Mouse (Mus musculus) megakaryocyte, adult 5-6 weeks (primary cell): ENCODE results near the gene Igsf9. TPM values are rescaled to one million over a fixed set of nuclear protein-coding genes. Genes with fewer than 3 reads are reported as not detected.

Experiments
- ATAC-seq: 2 replicates; pipeline ENCODE4 v1.8.0; 2016; ENCODE audit warnings: mild to moderate bottlenecking, inconsistent platforms; ENCODE audit not compliant: poor library complexity, severe bottlenecking
- total RNA-seq, 2 experiments: library from RNA; stranded (forward) in 1 of 2; stranded (reverse) in 1 of 2; fragments of 153-499, 151-499 nt in 1 of 2; fragments of 221-1000, 200-1000 nt in 1 of 2; gene quantifications; 2 replicates each; pipeline versions ENCODE4 v1.2.3 to v1.2.4; 2015 to 2017

Igsf9 gene
- total RNA-seq, 2 experiments from 2014 or later, result 0.20 TPM; not detected in 1

DNA sequence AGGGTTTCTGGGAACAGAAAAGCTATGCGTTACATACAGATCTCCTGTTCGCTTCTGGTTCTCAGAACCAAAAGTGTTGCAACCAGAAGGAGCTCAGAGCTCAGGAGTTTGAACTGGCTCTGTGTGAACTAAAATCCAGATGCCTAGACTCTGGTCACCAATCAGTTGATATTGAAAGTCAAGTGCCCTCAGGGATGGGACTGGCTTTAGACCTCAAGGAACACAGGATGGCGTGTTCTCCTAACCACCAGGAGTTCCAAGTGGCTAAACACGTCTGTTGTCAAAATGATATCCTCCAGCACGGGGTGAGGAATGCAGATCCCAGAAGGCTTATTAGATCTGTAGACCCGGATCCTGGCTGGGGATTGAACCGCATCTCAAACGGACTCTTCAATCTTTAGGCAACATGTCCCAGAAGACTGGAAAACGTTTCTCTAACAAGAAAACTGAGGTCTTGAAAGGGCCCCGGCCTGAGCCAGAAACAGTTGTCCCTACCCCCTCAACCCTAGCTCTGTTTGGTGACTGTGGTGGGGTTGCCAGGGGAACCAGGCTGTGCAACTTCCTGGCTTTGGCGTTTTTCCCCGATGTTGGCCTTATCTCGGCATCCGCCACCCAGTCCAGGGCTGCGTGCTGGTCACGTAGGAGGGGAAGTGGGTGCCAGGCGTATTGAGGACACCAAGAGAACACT, 32.1 kb downstream of the Igsf9 start:
- ATAC-seq, result peak; percentile 76

DNA sequence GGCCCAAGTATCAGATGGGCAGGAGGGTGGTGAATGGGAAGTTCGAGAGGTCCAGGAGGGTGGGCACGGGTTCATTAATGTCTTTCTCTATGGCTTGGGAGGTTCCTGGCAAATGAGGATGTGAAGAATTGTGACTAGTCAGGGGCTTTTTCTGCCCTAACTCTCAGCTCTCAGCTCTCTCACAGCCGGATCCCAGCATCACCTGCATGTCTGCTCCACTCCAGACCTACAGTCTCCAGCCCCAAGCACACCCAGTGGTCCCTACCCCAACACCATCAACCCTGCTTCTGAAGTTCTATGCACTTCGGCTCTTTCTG, 32.6 kb downstream of the Igsf9 start:
- ATAC-seq, result no peak

DNA sequence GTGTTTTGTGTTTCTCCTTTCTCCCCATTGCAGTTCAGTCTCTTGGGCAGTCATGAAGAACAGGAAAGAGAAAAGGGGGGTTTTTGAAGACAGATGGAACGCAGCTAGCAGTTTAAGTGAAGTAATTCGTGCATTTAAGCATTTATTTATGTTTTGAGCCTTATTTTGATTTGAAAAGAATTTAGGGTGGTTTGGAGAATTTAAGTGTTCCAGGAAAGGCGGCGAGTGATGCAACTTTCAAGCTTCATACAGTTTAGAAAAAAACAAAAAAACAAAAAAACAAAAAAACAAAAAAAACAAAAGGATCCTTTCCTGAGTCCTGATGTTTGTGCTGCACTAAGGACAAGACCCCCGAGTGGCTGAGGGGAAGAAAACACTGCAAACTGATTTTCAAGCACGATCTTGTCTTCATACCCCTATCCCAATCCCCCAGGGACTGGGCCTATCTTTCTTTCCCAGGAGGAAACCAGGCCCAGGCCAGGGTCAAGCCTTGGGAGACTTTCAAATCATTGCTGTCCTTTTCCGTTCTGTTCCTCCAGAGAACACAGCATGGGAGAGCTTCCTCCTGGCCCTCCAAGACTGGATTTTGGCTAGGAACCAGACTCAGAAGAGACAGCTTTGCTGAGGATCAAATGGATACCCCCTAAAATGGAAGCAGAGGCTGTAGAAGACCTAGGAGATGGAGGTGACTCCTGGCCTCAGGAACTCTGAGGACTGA, 33.1 kb downstream of the Igsf9 start:
- ATAC-seq, result no peak

DNA sequence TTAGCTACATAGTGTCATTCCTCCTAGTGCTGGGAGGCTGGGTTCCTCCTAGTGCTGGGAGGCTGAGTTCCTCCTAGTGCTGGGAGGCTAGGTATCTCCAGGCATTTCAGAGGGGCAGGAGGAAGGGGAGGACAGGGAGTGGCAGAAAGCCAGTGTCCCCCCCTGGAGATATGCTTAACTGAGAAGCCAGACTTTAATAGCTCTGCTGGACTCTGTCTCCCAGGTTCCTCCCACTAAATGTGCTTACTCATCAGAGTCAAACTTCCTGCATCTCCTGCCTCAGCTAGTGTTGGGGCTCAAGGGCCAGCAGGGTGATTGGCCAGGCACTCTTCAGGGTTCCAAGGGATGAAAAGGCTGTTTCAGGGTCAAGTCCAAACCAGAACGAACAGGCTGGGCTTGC, 33.8 kb downstream of the Igsf9 start:
- ATAC-seq, result peak; percentile 18

DNA sequence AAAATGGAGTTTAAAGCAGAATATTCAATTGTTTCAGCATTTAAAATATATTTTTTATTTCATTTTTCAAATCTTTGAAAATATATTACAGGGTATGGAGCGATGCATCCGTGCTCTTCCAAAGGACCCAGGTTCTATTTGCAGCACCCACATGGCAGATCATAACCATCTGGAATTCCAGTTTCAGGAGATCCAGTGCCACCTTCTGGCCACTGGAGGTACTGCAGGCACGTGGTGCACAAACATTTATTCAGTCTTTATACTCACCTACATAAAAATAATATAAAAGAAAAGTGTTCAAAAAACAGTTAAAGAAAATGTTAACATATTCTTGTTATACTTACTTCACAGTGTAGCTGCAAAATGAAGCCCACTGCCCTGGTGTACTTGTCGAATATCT, 36.4 kb downstream of the Igsf9 start:
- no peak for ATAC-seq

DNA sequence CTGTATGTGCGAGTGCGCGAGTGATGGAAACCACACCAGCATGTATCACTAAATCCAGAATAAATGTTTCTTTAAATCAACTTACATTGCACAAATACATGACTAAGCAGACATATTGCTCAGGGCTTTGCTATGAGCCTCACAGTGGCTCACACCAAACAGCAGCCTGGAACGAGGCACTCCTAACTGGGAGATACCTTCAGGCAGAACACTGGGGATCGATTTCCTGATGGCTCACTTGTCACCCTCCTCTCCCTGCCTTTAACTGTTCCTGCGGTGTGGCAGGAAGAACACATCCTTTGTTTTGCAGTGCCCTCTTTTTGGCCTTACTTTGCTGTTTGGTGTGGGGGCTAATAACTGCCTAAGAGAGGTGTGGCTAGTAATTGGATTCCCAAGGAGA, 38.1 kb downstream of the Igsf9 start:
- ATAC-seq, result no peak

DNA sequence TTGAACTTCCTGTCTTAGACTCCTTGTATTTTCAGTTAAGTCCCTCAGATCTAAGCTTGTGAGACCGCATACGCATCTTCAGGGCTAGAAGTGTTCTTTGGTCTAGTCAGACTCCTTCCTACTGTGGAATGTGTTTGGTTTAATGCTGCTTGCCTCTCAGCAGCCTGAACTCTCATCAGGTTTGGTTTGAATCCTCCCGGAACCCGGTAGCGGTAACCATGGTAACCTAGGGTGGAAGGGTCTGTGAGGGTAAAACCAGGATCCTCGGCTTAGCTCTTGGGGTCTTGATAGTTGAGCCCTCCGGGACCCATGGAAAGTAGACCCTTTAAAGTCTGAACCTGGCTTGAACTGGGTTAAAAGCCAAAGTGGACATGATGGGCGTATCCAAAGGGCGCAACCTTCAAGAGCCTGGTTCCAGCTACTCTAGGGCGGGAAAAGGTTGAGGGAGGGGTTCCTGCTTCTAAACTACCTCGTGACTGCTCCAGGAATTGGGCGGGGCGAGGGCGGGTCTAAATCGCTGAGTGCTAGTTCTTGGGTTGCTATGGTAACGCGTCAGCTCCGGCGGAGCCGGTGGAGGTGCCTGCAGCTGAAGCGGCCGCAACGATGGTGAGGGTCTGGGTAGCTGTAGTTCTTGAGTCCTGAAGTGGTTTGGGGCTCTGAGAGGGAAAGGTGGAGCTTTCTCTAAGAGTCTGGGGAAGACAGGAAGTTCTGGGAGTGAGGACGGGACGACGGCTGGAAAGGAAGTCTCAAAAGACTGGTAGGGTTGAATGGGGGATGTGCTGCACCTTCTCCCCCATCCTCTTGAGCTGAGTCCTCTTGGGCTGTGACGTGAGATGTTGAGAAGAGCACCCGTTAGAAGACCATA, 39.2 kb downstream of the Igsf9 start, which contains the start of gene Cfap45:
Cfap45 (plus strand) TSS at position 226 of the 865 bp plus-strand sequence.
- ATAC-seq, result peak; percentile 68

DNA sequence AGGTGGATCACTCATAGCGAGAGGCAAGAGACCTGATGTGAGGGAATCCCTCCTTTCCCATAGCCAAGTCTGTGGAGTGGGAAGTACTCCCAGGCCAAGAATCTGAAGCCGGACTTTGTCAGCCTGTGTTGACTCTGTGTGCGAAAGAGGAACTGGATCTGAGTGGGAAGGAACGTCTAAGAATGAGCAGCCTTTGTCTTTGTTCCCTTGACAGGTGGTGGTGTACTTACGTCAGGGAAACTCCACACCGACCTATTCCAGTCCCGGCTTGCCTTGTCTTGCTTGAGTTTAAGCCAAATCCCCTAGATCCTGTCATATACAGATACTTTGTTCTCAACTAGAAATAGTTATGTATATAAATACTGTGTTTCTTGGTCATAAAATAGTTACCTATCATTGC, 40.9 kb downstream of the Igsf9 start:
- peak; percentile 31 for ATAC-seq

DNA sequence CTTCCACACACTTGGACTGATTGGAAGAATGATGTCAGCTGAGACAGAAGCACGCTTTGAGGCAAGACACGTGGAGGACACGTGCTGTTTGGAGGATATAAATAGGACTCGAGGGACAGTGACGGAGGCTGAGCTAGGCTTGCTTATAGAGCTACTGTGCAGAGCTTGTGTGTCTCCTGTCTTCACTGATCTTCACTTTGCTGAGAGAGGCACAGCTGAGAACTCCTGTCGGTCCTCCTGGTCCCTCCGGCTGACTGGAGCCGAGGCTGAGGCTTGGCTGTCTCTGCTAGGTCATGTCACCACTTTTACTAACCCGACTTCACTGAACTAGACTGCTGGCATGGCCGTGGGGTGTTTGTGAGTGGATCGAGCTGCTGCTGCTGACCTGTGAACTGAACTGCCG, 42.1 kb downstream of the Igsf9 start:
- no peak for ATAC-seq

DNA sequence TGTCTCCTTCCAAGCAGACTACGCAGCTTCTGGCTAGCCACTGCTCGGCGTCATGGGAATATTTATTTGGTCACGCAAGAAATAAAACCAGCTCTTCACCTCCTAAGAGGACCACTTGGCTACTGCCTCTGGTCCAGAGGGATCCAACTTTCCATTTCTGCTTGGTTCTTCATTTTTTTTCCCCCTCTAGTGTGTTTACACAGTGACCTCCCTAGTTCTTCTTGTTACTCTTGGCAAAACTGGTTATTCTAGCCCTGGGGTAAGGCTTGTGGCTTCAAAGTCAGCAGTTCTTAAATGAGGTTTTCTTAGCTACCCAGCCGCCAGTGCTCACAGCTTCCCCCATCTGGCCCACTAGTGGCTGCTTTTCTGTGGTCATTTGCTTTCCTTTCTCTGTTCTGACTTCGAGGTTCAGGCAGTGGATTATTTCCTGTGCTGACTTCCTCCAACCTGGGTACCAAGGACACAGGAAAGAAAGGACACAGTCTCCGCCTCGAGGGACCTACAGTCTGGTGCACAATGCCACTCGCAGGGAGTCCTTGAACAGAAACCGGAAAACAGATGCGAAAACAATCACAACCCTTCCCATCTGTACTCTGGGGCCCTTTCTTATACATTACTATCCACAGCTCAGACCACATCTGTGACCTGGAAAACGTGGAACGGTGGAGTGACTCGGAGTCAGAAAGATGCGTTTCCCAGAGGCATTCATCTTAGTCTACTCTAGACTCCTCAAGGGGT, 43.6 kb downstream of the Igsf9 start:
- peak; percentile 25 for ATAC-seq

DNA sequence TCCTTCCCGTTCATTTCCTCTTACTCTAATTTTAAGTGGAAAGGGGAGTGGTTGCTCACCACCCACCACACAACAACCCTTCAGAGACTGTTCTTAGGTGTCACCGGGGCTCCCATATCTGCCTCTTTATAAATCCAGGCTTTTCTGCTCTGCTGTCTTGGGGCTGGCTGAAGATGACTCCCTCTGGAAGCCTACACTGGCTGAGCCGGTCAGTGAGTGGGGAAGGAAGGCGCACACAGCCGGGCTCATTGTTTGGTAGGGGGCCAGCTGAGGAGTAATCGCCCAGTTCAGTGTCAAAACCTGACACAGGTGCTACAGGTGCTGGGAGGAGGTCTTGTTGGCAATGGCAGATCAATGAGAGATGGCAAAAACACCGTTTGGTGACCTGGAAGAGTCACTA, 44.4 kb downstream of the Igsf9 start:
- ATAC-seq, result no peak

DNA sequence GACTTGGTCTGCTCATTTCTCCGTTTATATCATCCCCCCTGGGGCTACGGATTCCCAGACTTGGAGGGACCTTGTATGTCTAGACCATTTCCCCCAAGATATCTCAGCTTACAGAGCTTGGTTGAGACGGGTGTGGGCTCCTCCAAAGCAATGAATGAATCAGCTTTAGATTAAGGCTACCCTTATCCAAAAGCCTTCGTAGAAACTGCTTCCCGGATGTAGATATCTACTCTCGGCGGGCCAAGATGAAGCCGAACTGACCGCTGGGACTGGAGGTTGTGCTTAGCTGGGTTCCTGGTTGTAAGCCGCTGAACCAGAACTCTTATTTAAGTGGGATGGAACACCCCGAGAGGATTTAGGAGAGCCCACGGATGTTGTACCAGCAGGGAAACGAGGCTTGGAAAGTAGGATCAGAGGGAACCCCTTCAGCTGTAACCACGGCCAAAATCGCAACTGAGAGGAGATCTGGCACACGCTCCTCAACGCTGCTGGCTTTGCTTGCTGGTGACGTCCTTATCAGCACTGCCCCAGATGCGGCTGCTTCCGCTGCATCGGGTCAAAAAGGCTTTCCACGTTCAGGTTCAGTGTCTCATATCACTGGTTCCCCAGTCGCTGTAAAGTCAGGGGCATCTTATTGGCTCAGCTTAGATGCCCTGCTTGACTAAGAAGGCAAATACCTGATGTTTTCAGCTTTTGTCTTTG, 44.9 kb downstream of the Igsf9 start:
- peak; percentile 37 for ATAC-seq

DNA sequence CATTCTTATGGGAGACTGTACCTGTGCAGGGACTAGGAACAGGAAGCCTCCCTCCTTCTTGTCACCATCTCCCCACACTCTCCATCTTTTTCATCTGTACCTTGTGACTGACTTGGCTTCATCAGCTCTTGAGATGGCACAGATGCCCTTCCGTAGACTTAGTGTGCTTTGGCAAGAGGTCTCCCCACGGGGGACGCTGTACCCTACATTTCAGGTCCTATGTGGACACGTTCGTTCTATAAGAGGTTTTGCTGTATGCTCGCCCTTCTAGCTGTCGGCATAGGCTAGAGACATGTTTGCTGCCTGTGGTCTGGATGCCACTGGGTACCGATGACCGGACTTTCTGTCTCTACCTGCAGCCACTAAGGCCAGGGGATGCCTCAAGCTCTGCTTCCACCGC, 45.8 kb downstream of the Igsf9 start:
- no peak for ATAC-seq

DNA sequence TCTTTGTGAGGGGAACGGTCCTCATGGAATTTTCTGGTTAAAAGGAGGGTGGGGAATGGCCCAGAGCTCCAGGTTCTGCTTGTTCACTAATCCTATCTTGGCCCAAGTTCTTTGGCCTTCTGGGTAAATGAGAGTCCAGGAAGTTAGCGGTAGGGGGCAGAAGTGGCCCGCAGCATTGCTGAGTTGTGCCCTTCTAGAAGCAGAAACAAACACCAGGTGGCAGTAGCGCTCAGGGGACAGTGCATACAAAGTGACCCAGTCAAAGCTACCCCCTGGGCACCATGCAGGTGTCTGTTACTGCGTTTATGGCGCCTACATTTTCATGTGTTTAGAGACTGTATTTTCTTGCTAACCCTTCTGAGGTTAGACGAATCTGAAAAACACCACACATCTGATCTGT, 47.1 kb downstream of the Igsf9 start:
- peak; percentile 79 for ATAC-seq

DNA sequence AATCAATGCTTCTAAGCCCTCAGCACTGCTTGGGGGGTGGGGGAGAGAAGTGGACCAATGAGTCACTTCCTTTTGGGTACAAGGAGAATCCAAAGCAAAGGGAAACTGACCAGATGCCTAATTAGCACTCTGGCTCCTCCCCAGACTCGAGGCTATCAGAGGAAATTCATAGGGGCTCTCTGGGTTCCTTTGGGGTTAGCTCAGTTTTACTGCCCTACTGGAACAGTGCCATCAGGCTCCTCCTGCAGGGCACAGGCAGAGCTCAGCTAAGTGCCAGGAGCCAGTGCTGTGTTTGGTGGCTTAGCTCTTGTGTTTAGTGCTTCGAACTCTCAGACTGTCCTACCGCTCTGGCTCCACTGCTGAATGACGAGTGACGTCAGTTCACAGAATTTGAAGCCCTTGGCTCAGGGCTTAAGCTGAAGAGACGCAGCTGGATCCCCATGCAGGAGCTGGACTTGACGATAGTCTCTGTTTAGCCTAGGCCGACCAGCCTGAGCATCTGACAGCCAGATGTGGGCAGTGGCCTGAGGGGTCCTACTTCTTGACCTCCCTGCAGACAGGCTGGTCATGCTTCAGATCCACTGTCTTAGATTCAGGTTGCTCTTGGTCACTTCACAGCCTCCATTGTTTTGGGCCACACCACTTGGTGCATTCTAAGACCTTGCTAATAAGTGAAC, 49.1 kb downstream of the Igsf9 start:
- no peak for ATAC-seq

DNA sequence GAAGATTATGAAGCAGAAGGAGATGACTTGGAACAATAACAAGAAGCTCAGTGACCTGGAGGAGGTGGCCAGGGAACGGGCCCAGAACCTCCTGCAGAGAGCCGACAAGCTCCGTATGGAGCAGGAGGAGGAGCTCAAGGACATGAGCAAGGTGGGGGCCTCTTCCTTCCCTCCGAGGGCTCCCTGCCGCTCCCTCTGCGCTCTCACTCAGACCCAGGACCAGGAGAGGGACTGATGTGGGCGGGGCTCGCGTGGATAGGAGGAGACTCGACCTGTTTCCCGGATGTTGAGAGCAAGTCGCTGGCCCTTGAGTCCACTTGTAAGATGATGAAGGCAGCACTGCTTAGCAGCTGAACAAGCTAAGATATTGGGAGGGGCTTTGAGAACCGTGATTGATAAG, 51.0 kb downstream of the Igsf9 start:
- ATAC-seq, result no peak

DNA sequence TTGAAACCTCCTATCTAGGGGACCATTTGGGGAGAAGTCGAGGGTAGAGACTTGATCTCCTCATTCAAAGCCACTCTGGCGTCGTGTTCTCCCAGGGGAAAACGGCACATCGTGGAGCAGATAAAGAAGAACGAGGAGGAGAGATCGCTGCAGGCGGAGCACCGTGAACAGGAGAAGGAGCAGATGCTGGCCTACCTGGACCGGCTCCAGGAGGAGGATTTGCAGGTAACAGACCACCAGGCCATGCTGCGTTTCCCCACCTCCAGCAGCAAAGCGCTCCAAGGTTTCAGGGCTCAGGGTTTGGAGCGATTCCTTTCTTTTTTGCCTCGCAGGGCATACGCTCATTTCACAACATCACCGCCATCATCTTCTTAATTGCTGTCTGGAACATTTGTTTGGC, 53.5 kb downstream of the Igsf9 start:
- ATAC-seq, result no peak

DNA sequence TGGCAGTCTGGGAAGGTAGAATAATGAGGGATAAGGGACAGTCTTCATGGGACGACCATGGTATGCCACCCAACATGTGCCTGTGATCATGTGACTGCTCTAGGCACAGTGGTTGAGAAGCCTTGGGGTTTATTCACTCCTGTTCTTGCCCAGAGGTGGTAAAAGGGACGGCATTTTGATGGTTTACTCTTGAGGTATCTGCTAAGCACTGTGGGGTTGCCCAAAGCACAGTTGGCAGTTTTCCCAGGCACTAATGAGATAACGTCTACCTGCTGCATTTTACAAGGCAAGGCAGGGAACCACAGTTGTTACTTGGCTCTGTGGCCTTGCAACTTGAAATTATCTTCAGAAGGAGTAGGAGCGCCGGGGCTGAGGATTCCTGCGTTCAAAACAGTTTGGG, 58.2 kb downstream of the Igsf9 start:
- no peak for ATAC-seq

DNA sequence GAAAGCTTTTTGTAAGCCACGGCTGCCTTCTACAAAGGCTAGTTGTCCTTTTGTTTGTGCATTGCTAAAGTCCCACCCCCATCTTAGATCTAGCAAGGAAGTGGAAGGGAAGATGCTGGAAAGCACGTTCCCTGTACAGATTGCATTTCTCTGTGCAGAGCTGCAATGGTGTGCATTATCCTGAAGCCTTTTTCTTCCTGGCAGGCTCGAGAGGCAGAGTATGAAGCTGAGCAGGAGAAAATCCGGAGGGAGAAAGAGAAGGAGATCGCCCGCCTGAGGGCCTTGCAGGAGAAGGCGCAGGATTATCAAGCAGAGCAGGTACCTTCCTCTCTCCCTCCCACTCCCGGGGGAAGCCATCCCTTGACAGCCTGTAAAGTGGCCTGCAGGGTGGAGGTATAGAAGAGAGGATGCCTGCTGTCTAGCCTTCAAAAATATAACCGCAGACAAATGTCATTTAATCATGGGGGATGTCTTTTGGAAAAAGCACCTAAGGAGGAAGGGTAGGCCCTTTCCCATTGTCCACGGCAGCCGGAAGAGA, 58.8 kb downstream of the Igsf9 start:
- ATAC-seq, result no peak

DNA sequence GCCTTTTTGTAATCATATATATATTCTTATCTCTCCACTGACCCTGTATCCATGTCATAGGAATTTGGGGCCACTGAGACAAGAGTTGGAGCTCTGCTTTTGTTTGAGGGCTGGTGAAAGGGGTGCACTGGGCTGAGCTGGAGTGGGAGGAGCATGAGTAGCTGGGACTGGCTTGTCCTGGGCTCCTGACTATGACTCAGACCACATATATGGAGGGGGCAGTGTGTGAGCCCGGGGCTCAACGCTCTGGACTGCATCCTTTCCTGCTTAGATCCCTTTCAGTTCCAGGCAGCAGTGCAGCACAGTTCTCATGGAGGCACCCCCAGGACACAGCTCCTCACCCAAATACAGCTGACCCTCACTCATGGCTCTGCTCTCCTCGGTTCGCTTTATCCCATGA, 64.5 kb downstream of the Igsf9 start:
- no peak for ATAC-seq
